Mouse (Mus musculus): Measurements from ENCODE around the gene Zdhhc22. TPM values are rescaled to one million over a fixed set of nuclear protein-coding genes. Genes with fewer than 3 reads are reported as not detected.

Zdhhc22 gene
- polyA plus RNA-seq, 1 experiment from 2014 or later: 2.1 TPM

DNA sequence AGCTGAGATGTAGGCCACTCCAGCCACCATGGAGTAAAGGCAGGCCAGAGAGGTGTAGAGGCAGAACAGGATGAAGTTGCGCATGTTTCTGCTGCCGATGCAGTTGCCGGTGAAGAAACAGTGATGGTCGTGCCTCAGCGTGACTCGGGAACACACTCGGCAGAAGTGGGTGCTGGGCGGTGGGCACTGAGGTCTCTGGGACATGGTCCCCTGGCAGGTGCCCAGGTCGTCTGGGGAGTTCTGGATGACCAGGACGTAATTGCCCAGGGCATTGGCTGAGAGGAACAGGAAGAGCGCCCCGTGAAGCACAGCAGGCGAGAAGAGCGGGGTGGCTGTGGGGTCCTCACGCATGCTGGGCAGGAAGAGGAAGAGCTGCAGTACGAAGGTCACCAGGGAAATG lies 2.0 kb downstream of the Zdhhc22 start:
- Histone ChIP-seq H3K27me3 (ENCODE audit: control insufficient read depth, insufficient read depth, low read length) (peaks cover 57% of the 10 kb centered on the region), H3K9ac (ENCODE audit: low read length) (no peak overlapping the region), H3K4me1 (ENCODE audit: control insufficient read depth, insufficient read depth, low read length) (peaks cover 11% of the 10 kb centered on the region), H3K4me3 (ENCODE audit: low read depth, low read length) (no peak overlapping the region), H3K27ac (ENCODE audit: low read depth, low read length) (no peak overlapping the region), H3K9me3 (ENCODE audit: control insufficient read depth, low read length) (no peaks in the 10 kb centered on the region), H3K36me3 (ENCODE audit: control insufficient read depth, insufficient read depth, low read length) (no peaks in the 10 kb centered on the region), H3K4me2 (ENCODE audit: low read depth) (no peak overlapping the region)
- 47% methylated on average over 16 of the region's 16 CpGs for WGBS
- DNase-seq (ENCODE audit: low spot score) (no peak), ATAC-seq (ENCODE audit: insufficient read depth, low FRiP score, low TSS enrichment) (no peak)

DNA sequence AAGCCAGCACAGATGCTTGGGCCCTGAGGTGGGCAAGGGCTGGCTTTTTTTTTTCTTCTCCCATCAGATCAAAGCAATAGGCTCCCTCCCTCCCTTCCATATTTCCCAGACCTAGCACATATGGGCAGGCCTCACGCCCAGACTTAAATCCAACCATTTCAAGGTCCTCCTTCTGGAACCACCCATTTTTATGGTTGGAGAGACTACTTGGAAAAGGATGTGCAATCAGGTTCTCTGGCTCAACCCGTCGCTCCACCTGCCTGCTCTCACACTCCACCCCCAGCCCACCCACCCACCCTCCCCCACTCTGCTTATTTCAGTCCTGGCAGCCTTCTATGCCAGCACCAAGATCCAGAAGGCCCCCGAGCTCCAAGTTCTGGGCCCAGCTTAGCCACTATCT lies 3.7 kb downstream of the Zdhhc22 start:
- Histone ChIP-seq H3K4me2 (ENCODE audit: low read depth) (no peak overlapping the region), H3K36me3 (ENCODE audit: control insufficient read depth, insufficient read depth, low read length) (no peaks in the 10 kb centered on the region), H3K4me1 (ENCODE audit: control insufficient read depth, insufficient read depth, low read length) (peaks cover 11% of the 10 kb centered on the region), H3K27ac (ENCODE audit: low read depth, low read length) (no peak overlapping the region), H3K27me3 (ENCODE audit: control insufficient read depth, insufficient read depth, low read length) (peaks cover 65% of the 10 kb centered on the region), H3K9ac (ENCODE audit: low read length) (no peak overlapping the region), H3K4me3 (ENCODE audit: low read depth, low read length) (no peak overlapping the region), H3K9me3 (ENCODE audit: control insufficient read depth, low read length) (no peaks in the 10 kb centered on the region)
- no peak for ATAC-seq (ENCODE audit: insufficient read depth, low FRiP score, low TSS enrichment)
- no peak for DNase-seq (ENCODE audit: low spot score)
- WGBS: 73% methylated on average over 4 of the region's 4 CpGs

DNA sequence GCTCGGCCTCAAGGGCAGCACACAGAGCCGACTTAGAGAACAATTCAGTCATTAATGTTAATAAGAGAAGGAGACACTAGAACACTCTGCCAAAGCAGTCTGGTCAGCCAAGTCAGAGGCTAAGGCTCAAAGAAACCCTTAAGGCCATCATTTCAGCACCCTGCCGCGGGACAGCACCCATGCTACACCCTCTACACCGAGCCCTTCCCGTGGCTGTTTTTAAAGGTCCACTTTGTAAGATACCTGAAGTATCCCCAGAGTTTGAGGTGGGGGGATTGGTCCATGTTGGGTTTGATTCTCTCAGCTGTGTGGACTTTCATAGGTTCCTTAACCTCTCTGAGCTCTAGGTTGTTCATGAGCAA lies 6.1 kb downstream of the Zdhhc22 start:
- peaks cover 47% of the 10 kb centered on the region for H3K27me3 ChIP-seq (ENCODE audit: control insufficient read depth, insufficient read depth, low read length)
- H3K4me1 ChIP-seq (ENCODE audit: control insufficient read depth, insufficient read depth, low read length): peaks cover 4% of the 10 kb centered on the region; the same call in 1 of the 2 replicates
- ATAC-seq (ENCODE audit: insufficient read depth, low FRiP score, low TSS enrichment) (0 out of 2 replicates have a peak, but pooled peaks have one; percentile 18), DNase-seq (ENCODE audit: low spot score) (no peak)
- H3K9me3 ChIP-seq (ENCODE audit: control insufficient read depth, low read length): no peaks in the 10 kb centered on the region
- H3K36me3 ChIP-seq (ENCODE audit: control insufficient read depth, insufficient read depth, low read length): no peaks in the 10 kb centered on the region
- H3K27ac ChIP-seq (ENCODE audit: low read depth, low read length): no peak overlapping the region
- no peak overlapping the region for H3K4me3 ChIP-seq (ENCODE audit: low read depth, low read length)
- H3K4me2 ChIP-seq (ENCODE audit: low read depth): no peak overlapping the region; the same call in 1 of the 2 replicates
- 8% methylated on average over 6 of the region's 6 CpGs for WGBS
- no peak overlapping the region for H3K9ac ChIP-seq (ENCODE audit: low read length)

DNA sequence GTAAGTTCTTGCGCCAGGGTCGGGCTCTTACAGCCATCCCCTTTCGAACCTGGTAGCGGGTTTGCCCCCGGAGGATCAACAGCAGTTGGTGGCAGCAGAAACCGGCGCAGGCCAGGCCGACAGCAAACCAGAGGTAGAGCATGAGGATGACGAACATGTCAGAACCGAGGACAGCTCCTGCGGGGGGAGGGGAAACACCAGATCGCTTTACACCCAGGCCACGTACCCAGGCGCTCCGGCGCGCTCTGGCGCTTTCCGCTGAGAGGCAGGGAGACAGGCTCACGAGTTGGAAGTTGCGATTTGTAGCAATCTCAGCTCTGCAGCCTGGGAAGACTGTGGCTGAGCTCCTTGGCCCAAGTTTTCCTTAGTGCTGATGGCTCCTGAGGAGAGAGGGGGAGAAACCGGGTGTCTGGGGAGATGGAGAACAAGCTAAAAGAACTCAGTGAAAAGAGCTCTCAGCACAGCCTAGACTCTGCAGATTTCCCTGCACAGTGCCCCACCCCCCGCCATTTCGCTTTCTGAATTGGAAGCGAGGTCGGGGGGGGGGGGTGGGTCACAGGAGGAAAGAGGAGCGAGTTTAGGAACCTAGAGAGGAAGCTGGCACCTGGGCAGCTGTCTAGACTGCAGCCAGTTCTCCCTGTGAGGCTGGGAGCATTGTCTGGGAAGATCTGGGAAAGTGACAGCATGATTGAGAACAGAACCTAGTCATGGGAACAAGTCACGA lies 6.6 kb downstream of the Zdhhc22 start:
- Histone ChIP-seq H3K4me1 (ENCODE audit: control insufficient read depth, insufficient read depth, low read length) (peaks cover 4% of the 10 kb centered on the region; the same call in 1 of the 2 replicates), H3K4me3 (ENCODE audit: low read depth, low read length) (peak overlapping the region; percentile 6; the same call in 1 of the 2 replicates), H3K36me3 (ENCODE audit: control insufficient read depth, insufficient read depth, low read length) (no peaks in the 10 kb centered on the region), H3K27ac (ENCODE audit: low read depth, low read length) (no peak overlapping the region), H3K4me2 (ENCODE audit: low read depth) (peak overlapping the region; percentile 41), H3K27me3 (ENCODE audit: control insufficient read depth, insufficient read depth, low read length) (peaks cover 41% of the 10 kb centered on the region), H3K9me3 (ENCODE audit: control insufficient read depth, low read length) (no peaks in the 10 kb centered on the region), H3K9ac (ENCODE audit: low read length) (no peak overlapping the region)
- ATAC-seq (ENCODE audit: insufficient read depth, low FRiP score, low TSS enrichment) (peak; percentile 56), DNase-seq (ENCODE audit: low spot score) (peak; percentile 85)
- 4% methylated on average over 28 of the region's 28 CpGs for WGBS

DNA sequence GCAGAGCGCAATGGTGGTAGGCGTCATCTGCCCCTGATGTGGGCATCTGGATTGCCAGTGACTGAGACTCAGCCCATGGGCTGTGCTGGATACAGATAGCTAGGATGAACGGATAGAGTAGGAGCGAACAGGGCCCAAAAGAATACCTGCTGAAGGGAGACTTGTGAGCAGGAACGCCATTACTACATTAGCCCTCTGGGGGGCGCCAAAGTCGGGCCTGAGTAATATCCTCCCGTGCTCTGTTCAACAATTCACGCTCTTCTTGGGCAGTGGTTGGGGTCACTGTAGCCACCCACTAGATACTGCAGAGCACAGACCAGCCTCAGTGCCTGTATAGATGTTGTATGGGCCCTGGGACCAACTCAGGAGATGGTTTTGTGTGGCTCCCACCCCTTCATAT lies 9.1 kb downstream of the Zdhhc22 start:
- ATAC-seq (ENCODE audit: insufficient read depth, low FRiP score, low TSS enrichment) (no peak), DNase-seq (ENCODE audit: low spot score) (peak; percentile 48)
- Histone ChIP-seq H3K9me3 (ENCODE audit: control insufficient read depth, low read length) (no peaks in the 10 kb centered on the region), H3K4me1 (ENCODE audit: control insufficient read depth, insufficient read depth, low read length) (peaks cover 4% of the 10 kb centered on the region; the same call in 1 of the 2 replicates), H3K27ac (ENCODE audit: low read depth, low read length) (no peak overlapping the region), H3K4me3 (ENCODE audit: low read depth, low read length) (no peak overlapping the region), H3K36me3 (ENCODE audit: control insufficient read depth, insufficient read depth, low read length) (no peaks in the 10 kb centered on the region), H3K27me3 (ENCODE audit: control insufficient read depth, insufficient read depth, low read length) (peaks cover 32% of the 10 kb centered on the region), H3K4me2 (ENCODE audit: low read depth) (no peak overlapping the region), H3K9ac (ENCODE audit: low read length) (no peak overlapping the region)
- WGBS: 26% methylated on average over 9 of the region's 9 CpGs

DNA sequence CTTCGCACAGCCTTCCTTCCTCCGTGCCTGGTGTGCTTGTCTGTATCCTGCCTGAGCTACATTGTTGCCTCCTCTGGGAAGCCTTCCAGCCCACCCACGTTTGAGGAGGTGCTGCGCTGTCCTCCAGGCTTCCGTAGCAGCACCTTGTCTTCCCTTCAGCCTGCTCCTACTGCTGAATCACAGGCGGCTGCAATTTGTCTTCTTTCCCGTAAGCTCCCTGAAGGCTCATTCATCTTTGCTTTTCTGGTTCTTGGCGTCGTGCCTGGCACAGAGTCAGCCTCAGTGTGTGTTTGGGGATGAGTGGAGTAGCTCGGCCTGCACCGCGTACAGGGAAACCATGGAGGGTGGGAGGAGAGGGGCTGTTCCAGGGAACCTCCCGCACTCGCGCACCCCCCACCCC lies 12.4 kb downstream of the Zdhhc22 start:
- peaks cover 13% of the 10 kb centered on the region; the same call in 1 of the 2 replicates for H3K27me3 ChIP-seq (ENCODE audit: control insufficient read depth, insufficient read depth, low read length)
- DNase-seq (ENCODE audit: low spot score) (peak; percentile 40), ATAC-seq (ENCODE audit: insufficient read depth, low FRiP score, low TSS enrichment) (no peak)
- H3K27ac ChIP-seq (ENCODE audit: low read depth, low read length): no peak overlapping the region
- no peak overlapping the region for H3K4me3 ChIP-seq (ENCODE audit: low read depth, low read length)
- no peak overlapping the region for H3K4me2 ChIP-seq (ENCODE audit: low read depth)
- 26% methylated on average over 15 of the region's 15 CpGs for WGBS
- no peak overlapping the region for H3K9ac ChIP-seq (ENCODE audit: low read length)
- H3K36me3 ChIP-seq (ENCODE audit: control insufficient read depth, insufficient read depth, low read length): no peaks in the 10 kb centered on the region
- peaks cover 6% of the 10 kb centered on the region; the same call in 1 of the 2 replicates for H3K4me1 ChIP-seq (ENCODE audit: control insufficient read depth, insufficient read depth, low read length)
- H3K9me3 ChIP-seq (ENCODE audit: control insufficient read depth, low read length): no peaks in the 10 kb centered on the region

DNA sequence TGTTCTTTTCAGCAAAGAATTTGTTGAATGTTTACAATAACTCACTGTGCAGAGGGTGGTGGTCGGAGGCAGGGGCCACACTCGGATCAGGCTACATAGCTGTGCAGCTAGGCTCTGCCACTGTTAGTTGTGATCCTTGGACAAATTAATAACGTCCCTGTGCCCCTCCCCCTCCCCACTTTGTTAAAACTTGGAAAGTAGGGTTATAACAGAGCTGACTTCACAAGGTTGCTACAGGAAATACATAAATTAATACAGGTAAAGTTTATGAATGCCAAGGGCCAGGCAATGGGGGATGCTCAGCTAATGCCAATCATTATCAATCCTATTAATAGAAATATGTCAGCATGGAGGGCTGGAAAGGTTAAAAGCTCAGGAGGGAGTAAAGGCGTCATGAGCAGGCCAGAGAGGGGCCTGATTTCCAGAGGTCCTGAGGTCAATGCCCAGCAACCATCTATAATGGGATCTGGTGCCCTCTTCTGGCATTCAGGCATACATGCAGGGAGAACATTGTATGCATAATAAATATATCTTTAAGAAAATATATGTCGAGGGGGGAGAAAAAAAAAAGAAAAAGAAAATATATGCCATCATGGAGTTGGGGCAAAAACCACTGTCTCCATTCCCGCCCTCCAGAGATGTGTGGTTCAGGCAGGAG lies 13.6 kb downstream of the Zdhhc22 start:
- ATAC-seq (ENCODE audit: insufficient read depth, low FRiP score, low TSS enrichment) (no peak), DNase-seq (ENCODE audit: low spot score) (no peak)
- Histone ChIP-seq H3K4me1 (ENCODE audit: control insufficient read depth, insufficient read depth, low read length) (peaks cover 6% of the 10 kb centered on the region; the same call in 1 of the 2 replicates), H3K27ac (ENCODE audit: low read depth, low read length) (no peak overlapping the region), H3K36me3 (ENCODE audit: control insufficient read depth, insufficient read depth, low read length) (no peaks in the 10 kb centered on the region), H3K9ac (ENCODE audit: low read length) (no peak overlapping the region), H3K4me3 (ENCODE audit: low read depth, low read length) (no peak overlapping the region), H3K9me3 (ENCODE audit: control insufficient read depth, low read length) (no peaks in the 10 kb centered on the region), H3K27me3 (ENCODE audit: control insufficient read depth, insufficient read depth, low read length) (0 out of 2 replicates have a peak, but pooled peaks cover 8% of the 10 kb centered on the region), H3K4me2 (ENCODE audit: low read depth) (no peak overlapping the region)
- 63% methylated on average over 6 of the region's 6 CpGs for WGBS

DNA sequence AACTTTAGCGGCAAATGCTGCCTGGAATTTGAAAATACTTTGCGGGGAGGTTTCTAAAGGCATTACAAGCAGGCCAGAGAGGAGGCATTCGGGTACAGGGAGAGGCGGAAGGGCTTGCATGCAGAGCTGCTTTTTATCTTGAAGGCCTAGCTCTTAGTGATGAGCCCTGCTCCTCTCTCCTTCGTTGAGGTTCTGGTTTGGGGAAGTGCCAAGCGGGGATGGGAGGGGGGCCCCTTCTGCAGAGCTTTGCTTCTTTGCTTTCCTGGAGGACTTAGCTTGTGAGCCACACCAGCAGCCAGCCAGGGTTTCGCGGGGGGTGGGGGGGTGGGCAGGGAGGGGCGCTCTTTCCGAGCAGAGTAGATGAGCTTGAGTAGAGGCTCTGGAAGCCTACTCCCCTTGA lies 14.5 kb downstream of the Zdhhc22 start:
- WGBS: 68% methylated on average over 10 of the region's 10 CpGs
- no peak overlapping the region for H3K27ac ChIP-seq (ENCODE audit: low read depth, low read length)
- DNase-seq (ENCODE audit: low spot score) (no peak), ATAC-seq (ENCODE audit: insufficient read depth, low FRiP score, low TSS enrichment) (no peak)
- H3K36me3 ChIP-seq (ENCODE audit: control insufficient read depth, insufficient read depth, low read length): no peaks in the 10 kb centered on the region
- H3K4me3 ChIP-seq (ENCODE audit: low read depth, low read length): no peak overlapping the region
- 0 out of 2 replicates have a peak, but pooled peaks cover 2% of the 10 kb centered on the region for H3K27me3 ChIP-seq (ENCODE audit: control insufficient read depth, insufficient read depth, low read length)
- no peak overlapping the region for H3K9ac ChIP-seq (ENCODE audit: low read length)
- H3K4me1 ChIP-seq (ENCODE audit: control insufficient read depth, insufficient read depth, low read length): peaks cover 6% of the 10 kb centered on the region; the same call in 1 of the 2 replicates
- H3K9me3 ChIP-seq (ENCODE audit: control insufficient read depth, low read length): no peaks in the 10 kb centered on the region
- H3K4me2 ChIP-seq (ENCODE audit: low read depth): no peak overlapping the region
